Mouse (Mus musculus) colon, adult 2 months (tissue): ENCODE data around the gene Pqbp1. TPM values are rescaled to one million over a fixed set of nuclear protein-coding genes. Genes with fewer than 3 reads are reported as not detected.

Experiments
- polyA plus RNA-seq: library from polyadenylated mRNA; depleted of rRNA; stranded (reverse); fragments of >200 nt; gene quantifications from 2 replicates; pipeline ENCODE4 v1.2.3, GENCODE M21; 2012; rRNA removed

Pqbp1 gene
- polyA plus RNA-seq = 31.5 and 39.6 TPM in 2 replicates

GRCm38 (mm10) chrX:7898880-7899874, at the start of gene Pqbp1, which contains the start of gene Timm17b:
Gene Pqbp1, minus strand, starts transcription at chrX:7899269.
Gene Timm17b, plus strand, starts transcription at chrX:7899357.

DNA sequence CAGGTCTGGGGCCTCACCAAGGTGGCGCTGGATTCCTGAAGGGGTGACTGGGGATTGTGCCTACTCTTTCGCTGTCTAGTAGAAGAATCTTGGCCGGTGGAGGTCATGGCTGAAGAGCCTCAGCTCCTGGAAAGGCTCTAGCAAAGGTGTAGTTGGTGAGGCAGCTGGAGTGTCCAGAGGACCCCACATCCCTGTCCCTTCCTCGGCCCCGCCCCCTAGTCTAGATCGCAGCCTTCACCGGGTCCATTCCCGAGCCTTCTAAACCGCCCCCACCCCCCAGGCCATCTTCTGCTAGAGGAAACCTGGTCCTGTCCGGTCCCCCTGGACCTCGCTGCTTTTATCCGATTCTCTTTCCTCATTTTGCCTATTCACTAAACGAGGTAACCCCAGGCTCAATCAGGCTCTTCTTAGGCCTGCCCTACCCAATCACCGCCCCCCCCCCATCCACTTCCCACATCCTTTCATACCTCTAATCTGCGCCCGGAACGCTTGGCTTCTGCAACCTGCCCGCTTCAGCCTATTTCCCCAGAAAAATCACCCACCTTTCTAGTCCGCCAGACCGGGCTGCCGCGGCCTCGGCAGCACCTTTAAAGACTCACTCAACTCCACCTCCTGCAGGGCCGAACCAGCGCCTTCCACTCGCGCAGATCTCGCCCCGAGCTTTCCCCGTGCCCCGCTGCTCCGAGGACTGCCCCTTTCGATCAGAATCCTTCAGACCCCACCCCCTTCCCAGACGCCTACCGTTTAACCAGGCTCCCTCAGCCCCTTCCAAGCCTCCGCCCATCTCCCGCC, 48.2 kb upstream of the Pqbp1 start, which contains the start of gene Hdac6:
Gene Hdac6, minus strand, starts transcription at position 782 of the 792 bp plus-strand sequence.

DNA sequence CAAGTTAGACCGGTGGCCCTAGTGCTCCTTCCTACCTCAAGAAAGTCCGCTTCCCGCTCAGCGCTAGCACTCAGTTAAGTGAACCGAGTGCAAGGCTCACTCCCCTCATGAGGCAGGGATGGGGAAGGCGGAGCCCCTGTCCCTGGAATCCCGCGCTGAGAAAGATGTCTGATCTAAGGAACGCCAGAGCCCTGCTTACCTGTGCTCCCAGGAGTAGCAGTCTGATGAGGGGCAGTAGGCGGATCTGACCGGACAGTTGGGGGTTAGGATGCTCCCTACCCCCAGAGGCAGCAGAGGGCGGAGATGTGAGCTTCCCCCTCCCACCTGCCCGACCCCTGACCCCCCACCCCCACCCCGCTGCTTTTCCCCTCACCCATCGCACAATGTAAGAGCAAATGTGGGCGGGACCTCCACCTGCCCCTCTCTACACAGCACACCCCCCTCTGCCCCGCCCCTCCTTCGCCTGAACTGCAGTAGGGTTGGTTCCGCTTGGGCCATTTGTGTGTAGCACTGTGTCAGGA, 29.3 kb upstream of the Pqbp1 start, which contains the start of gene Eras:
Gene Eras, minus strand, starts transcription at position 338 of the 521 bp plus-strand sequence.

GRCm38 (mm10) chrX:7919601-7920383, 20.7 kb upstream of the Pqbp1 start, which contains the start of gene Pcsk1n:
Gene Pcsk1n, plus strand, starts transcription at chrX:7919822.

GRCm38 (mm10) chrX:7909242-7909641, 10.2 kb upstream of the Pqbp1 start, which contains the start of gene Gm10490:
Gene Gm10490, plus strand, starts transcription at chrX:7909542.

DNA sequence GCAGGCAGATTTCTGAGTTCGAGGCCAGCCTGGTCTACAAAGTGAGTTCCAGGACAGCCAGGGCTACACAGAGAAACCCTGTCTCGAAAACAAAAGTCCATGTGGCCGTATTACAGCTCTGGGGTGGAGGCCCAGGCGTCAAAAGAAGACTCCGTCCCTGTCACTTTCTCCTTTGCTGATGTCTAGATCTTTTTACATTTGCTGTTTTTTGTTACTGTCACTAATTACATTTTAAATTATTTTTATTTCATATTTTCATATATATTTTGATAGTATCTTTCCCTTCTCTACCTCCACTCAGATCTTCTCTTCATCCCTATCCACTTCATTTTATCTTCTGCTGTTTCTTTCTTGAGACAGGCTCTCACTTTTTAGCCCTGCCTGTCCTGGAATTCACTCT, 8.7 kb upstream of the Pqbp1 start, which contains the start of gene Gm10491:
Gene Gm10491, minus strand, starts transcription at position 101 of the 400 bp plus-strand sequence.

DNA sequence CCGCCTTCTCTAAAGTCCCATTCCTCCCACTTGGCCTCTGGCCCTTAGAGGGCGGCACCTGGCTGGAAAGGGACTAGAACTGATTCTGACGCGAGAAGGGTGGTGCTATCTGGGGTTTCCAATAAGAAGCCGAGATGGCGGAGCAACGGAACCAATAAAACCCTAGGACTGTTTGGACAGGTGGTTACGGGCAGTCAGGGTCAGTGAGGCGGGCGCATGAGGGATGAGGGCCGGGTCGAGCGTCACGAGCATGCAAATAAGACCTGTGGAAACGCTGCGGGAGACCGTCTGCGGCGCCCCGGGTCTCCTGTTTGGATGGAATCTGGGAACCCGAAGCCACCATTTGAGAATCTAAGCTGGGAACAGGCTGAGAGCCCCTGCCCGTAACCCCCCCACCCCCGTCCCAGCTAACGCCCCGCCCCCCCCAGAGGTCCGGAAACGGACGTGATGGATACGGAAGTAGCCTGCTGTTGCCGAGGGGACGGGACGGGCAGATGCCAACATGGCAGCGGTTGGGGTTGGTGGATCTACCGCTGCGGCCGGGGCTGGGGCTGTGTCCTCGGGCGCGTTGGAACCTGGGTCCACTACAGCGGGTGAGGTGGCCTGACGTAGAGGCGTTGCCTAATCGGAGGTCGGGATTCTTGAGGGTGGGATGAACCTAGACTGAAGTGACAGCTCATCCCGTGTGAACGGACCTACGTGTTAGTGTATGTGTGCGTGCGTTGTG, 15.1 kb downstream of the Pqbp1 start, which contains the start of gene Slc35a2:
Gene Slc35a2, plus strand, starts transcription at position 188 of the 727 bp plus-strand sequence.

DNA sequence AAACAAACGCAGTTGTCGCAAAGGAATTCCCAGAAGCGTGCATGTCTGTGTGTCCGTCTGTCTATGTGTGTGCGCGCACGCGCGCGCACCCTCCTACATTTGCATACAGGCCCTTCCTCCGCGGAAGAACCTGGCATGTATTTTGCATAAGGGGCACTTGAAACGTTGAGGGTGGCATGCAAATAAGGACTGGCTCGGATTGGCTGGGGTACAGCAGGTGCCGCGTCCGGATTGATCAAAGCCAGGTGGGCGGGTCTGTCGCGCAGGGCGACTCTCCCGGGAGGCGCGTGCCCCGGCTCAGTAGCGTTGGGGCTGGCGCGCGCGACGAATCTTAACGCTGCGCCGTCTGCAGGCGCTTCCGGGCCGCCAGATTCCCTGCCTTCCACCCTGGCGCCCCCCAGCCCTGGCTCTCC, 21.1 kb downstream of the Pqbp1 start, which contains the start of gene Pim2:
Gene Pim2, plus strand, starts transcription at position 256 of the 413 bp plus-strand sequence.

Other genes with a start within 250 kb of the Pqbp1 start
- gene Prickle3, start 242.0 kb downstream of the Pqbp1 start, polyA plus RNA-seq = 28.8 and 34.6 TPM in 2 replicates
- gene Plp2, start 227.9 kb downstream of the Pqbp1 start, polyA plus RNA-seq = 360 and 390 TPM in 2 replicates
- gene Magix, start 218.0 kb downstream of the Pqbp1 start, polyA plus RNA-seq = 1.3 and 2.7 TPM in 2 replicates
- 4.7 and 5.5 TPM in 2 replicates for gene Gpkow, start 202.1 kb downstream of the Pqbp1 start, polyA plus RNA-seq
- gene Wdr45, start 184.9 kb downstream of the Pqbp1 start, polyA plus RNA-seq = 39.4 and 43.0 TPM in 2 replicates
- not detected in 2 replicates for gene Gm45208, start 177.0 kb downstream of the Pqbp1 start, polyA plus RNA-seq
- 51.2 and 75.8 TPM in 2 replicates for gene Praf2, start 170.8 kb downstream of the Pqbp1 start, polyA plus RNA-seq
- 30.0 and 34.8 TPM in 2 replicates for gene Ccdc120, start 148.4 kb downstream of the Pqbp1 start, polyA plus RNA-seq
- 23.0 and 25.1 TPM in 2 replicates for gene Tfe3, start 136.7 kb downstream of the Pqbp1 start, polyA plus RNA-seq
- 18.9 and 22.6 TPM in 2 replicates for gene Gripap1, start 109.5 kb downstream of the Pqbp1 start, polyA plus RNA-seq
- 1.8 and 2.2 TPM in 2 replicates for gene Kcnd1, start 77.0 kb downstream of the Pqbp1 start, polyA plus RNA-seq
- gene Otud5, start 57.9 kb downstream of the Pqbp1 start, polyA plus RNA-seq = 36.1 and 38.3 TPM in 2 replicates
- 10.7 and 13.5 TPM in 2 replicates for gene Pim2, start 21.0 kb downstream of the Pqbp1 start, polyA plus RNA-seq
- 260 and 397 TPM in 2 replicates for gene Slc35a2, start 15.2 kb downstream of the Pqbp1 start, polyA plus RNA-seq
- gene Timm17b, start 88 bp upstream of the Pqbp1 start, polyA plus RNA-seq = 45.5 and 51.4 TPM in 2 replicates
- gene Gm10491, start 8.6 kb upstream of the Pqbp1 start, polyA plus RNA-seq = not detected in 2 replicates
- not detected in 2 replicates for gene Gm10490, start 10.3 kb upstream of the Pqbp1 start, polyA plus RNA-seq
- gene Pcsk1n, start 20.6 kb upstream of the Pqbp1 start, polyA plus RNA-seq = 32.0 and 41.2 TPM in 2 replicates
- gene Eras, start 29.3 kb upstream of the Pqbp1 start, polyA plus RNA-seq = not detected in 2 replicates
- gene Hdac6, start 48.6 kb upstream of the Pqbp1 start, polyA plus RNA-seq = 16.6 and 20.2 TPM in 2 replicates
- gene Gata1, start 78.8 kb upstream of the Pqbp1 start, polyA plus RNA-seq = 0.06 and 0.09 TPM in 2 replicates
- 4.9 and 5.1 TPM in 2 replicates for gene Glod5, start 119.2 kb upstream of the Pqbp1 start, polyA plus RNA-seq
- 7.7 and 8.1 TPM in 2 replicates for gene Suv39h1, start 175.5 kb upstream of the Pqbp1 start, polyA plus RNA-seq
- 2.6 and 2.7 TPM in 2 replicates for gene Was, start 191.2 kb upstream of the Pqbp1 start, polyA plus RNA-seq
- 146 and 200 TPM in 2 replicates for gene Wdr13, start 233.6 kb upstream of the Pqbp1 start, polyA plus RNA-seq
- 41.9 and 42.6 TPM in 2 replicates for gene Rbm3, start 246.6 kb upstream of the Pqbp1 start, polyA plus RNA-seq